Mouse (Mus musculus) embryonic fibroblast, embryonic 13.5 days (primary cell): Measurements from ENCODE around the gene Retnlg. TPM values are rescaled to one million over a fixed set of nuclear protein-coding genes. Genes with fewer than 3 reads are reported as not detected.
"Not testable (repeated sequence)": the region's sequence is repeated elsewhere in the genome, so short reads cannot be mapped to it uniquely, and the experiment has no call there.

Experiments
- H3K27ac ChIP-seq: 2 replicates; pipeline ENCODE4 v1.5.1; 2012; ENCODE audit warnings: low read length, control low read depth, inconsistent platforms; ENCODE audit not compliant: insufficient read depth
- H3K4me1 ChIP-seq: 2 replicates; pipeline ENCODE4 v1.6.1; 2011; ENCODE audit warnings: low read length; ENCODE audit not compliant: control insufficient read depth, insufficient read depth
- H3K4me3 ChIP-seq: 2 replicates; pipeline ENCODE4 v1.5.1; 2011; ENCODE audit warnings: mild to moderate bottlenecking, control low read depth, low read length; ENCODE audit not compliant: insufficient read depth
- CTCF ChIP-seq: IDR thresholded peaks from 2 replicates; pipeline ENCODE4 v1.5.1; 2011; ENCODE audit warnings: mild to moderate bottlenecking, control low read depth, low read length, moderate library complexity, borderline replicate concordance; ENCODE audit not compliant: insufficient read depth
- POLR2A ChIP-seq: IDR thresholded peaks from 2 replicates; pipeline ENCODE4 v1.6.1; 2011; ENCODE audit warnings: low read depth, mild to moderate bottlenecking, control low read depth, low read length, moderate library complexity
- polyA plus RNA-seq: library from polyadenylated mRNA; stranded (reverse); fragments of >200 nt; gene quantifications from 2 replicates; pipeline ENCODE4 v1.2.4, GENCODE M21; 2011; ENCODE audit warnings: low read depth; ENCODE audit not compliant: missing spikeins, insufficient read length

Gene Retnlg
- polyA plus RNA-seq = not detected in 2 replicates

DNA sequence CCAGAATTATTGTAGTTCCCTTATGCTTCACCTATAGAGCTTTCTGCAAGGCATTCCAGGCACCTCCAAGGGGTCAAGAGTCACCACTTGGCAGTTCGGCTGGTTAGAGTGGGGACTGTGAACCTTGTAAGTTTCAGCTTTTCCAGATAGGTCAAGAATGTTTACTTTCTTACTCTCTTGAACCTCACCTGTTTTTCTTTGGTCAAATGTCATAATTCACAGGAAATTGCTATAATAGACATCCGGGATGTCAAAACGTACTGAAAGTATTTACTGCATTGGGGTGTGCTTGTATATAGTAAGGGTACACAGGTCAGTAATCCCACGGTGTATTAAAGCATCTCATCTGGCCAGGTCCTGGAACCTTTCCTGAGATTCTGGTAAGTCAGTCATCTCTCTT, at the start of gene Retnlg:
Gene Retnlg, plus strand, starts transcription at position 301 of the 400 bp plus-strand sequence.
- Histone ChIP-seq H3K4me3 (no peak within 1 kb of the TSS), H3K27ac (no peak within 1 kb of the TSS), H3K4me1 (no peaks in the 10 kb centered on the region)
- TF ChIP-seq CTCF (no peak), POLR2A (no peak)

DNA sequence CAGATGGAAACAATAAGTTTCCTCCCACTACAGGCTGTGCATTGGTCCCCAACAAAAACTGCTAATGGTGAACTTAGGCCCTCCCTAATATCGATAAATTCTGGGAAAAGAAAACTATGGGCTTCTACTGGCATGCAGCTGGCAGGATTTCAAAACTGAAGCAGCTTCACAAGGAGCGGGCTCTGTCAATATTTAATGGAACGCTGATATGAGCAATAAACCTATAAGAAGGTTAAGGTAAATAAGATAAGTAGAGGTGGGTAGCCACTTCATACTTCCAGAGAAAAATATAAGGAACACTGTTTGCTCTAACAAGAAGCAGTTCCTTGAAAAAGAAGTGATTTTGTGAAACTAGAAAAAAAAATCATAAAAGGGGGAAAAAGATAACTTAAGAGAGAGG, 45.9 kb upstream of the Retnlg start:
- TF ChIP-seq CTCF (no peak), POLR2A (no peak)
- H3K27ac ChIP-seq = no peak overlapping the region
- no peak overlapping the region for H3K4me3 ChIP-seq
- H3K4me1 ChIP-seq = no peaks in the 10 kb centered on the region

DNA sequence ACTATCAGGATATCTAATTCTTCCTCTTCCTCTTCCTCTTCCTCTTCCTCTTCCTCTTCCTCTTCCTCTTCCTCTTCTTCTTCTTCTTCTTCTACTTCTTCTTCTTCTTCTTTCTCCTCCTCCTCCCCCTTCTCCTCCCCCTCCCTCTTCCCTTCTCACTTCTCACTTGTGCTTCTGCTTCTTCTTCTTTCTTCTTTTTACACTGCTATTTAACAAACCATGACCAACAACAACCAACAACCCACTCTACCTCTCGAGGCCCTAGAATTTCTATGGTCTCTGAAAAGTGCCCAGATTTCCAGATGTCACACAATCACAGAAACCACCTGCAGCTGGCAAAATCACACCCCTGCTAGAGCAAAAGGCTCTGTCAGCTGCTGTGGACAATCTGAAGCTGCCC, 44.8 kb upstream of the Retnlg start:
- no peak for TF ChIP-seq CTCF
- TF ChIP-seq POLR2A = no peak

DNA sequence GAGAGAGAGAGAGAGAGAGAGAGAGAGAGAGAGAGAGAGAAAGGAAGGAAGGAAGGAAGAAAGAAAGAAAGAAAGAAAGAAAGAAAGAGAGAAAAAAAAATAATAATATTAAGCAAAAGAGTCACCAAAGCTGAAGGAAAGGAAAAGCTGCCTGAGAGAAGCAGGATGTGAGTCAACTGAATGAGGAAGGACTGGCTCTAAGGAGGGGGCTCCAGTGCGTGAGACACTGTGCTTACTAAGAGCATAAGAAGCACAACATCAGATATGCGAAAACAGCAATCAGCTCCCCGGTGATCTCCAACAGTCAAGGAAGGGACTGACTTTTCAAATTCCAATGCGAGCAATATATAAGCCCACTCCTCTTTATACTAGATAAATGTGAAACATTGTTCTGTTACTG, 43.4 kb upstream of the Retnlg start:
- no peak overlapping the region for H3K27ac ChIP-seq

More for the DNA sequence above, 44.8 kb upstream of the Retnlg start:
- Histone ChIP-seq H3K27ac (no peak overlapping the region), H3K4me1 (no peaks in the 10 kb centered on the region), H3K4me3 (no peak overlapping the region)

DNA sequence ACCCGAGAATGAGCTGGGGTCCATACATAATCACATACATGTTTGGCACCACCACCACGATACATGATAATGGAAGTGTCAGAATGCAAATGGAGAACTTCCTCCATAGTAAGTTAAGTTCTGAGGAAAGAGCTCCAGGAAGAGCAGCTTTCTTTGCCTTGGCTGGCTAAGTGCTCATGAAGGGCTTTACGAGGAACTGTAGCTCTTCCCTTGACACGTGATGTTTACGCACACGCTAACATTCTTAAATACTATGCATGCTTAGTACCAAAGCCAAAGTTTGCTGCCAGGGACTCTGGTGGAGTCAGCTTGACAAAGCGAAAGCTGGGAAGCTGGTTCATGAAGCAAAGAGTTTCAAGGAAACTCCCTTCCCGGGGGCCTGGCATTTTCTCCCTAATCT, 40.4 kb upstream of the Retnlg start:
- H3K4me3 ChIP-seq = no peak overlapping the region
- H3K27ac ChIP-seq = no peak overlapping the region
- TF ChIP-seq POLR2A = no peak
- no peaks in the 10 kb centered on the region for H3K4me1 ChIP-seq

More for the DNA sequence above, 43.4 kb upstream of the Retnlg start:
- Histone ChIP-seq H3K4me3 (no peak overlapping the region), H3K4me1 (no peaks in the 10 kb centered on the region)
- TF ChIP-seq POLR2A = no peak

DNA sequence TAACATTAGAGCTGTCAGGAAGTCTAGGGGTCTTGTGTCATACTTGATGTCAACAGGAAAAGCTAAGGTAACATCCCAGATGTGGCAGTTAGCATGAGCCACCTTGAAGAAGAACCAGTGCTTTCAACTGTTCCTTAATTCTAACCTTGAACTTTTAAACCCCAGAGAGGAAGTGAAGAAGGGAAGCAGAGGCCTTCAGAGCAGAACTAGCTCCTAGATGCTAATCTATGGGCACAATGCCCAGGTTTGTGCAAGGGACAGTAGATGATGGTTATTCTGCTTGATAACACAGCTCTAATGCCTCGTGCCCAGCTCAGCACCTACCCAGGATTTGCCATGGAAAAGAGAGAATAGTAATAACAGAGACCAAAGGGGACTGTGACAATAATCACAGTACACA, 38.8 kb upstream of the Retnlg start:
- H3K27ac ChIP-seq, H3K4me1 ChIP-seq, H3K4me3 ChIP-seq: not testable (repeated sequence)

DNA sequence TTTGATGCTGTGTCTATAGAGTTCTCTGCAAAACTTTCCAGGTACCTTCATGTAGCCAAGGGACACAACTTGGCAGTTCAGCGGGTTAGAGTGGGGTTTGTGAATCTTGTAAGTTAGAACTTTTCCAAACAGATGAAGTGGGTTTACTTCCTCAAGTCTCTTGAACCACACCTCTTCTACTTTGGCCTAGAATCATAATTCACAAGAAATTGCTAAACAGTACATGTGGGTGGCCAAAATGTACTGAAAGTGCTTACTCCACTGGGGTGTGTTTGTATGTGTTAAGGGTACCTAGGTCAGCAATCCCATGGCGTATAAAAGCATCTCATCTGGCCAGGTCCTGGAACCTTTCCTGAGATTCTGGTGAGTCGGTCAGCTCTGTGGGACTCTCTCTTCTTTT, 30.2 kb upstream of the Retnlg start, which contains the start of gene Retnla:
Gene Retnla, plus strand, starts transcription at position 286 of the 400 bp plus-strand sequence.
- Histone ChIP-seq H3K27ac (no peak within 1 kb of the TSS), H3K4me3 (no peak within 1 kb of the TSS), H3K4me1 (no peaks in the 10 kb centered on the region)
- TF ChIP-seq POLR2A (no peak), CTCF (no peak)

DNA sequence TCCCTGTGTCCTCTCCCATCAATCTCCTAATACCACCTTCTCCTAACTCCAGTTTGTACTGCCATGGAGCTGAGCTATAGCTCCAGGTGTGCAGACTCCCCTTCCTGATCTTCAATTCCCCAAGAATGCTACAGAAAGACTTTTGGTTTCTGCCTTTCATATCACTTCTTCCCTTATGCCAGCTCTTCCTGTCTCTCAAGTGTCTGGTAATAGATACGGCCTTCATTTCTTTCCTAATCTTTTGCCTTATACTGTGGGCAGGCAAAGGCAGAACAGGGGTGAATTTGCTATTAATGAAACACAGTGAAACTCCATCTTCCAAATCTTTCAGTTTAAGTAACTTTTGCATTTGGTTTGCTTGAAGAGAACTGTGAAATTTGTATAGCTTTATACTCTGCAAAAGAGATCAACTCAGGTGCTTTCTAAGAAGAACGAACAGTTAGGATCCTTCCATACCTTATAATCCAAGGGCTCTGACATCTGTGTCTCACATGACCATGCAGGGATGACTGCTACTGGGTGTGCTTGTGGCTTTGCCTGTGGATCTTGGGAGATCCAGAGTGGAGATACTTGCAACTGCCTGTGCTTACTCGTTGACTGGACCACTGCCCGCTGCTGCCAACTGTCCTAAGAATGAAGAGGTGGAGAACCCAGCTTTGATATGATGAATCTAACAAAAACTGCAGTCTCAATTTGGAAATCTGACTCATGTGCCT, 28.6 kb upstream of the Retnlg start:
- Histone ChIP-seq H3K4me3 (no peak overlapping the region), H3K27ac (no peak overlapping the region), H3K4me1 (no peaks in the 10 kb centered on the region)
- TF ChIP-seq POLR2A = no peak
- no peak for TF ChIP-seq CTCF

DNA sequence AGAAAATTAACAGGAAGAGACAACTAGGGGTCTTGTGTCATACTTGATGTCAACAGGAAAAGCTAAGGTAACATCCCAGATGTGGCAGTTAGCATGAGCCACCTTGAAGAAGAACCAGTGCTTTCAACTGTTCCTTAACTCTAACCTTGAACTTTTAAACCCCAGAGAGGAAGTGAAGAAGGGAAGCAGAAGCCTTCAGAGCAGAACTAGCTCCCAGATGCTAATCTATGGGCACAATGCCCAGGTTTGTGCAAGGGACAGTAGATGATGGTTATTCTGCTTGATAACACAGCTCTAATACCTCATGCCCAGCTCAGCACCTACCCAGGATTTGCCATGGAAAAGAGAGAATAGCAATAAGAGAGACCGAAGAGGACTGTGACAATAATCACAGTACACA, 7.4 kb upstream of the Retnlg start:
- H3K4me3 ChIP-seq, H3K4me1 ChIP-seq, H3K27ac ChIP-seq: not testable (repeated sequence)

DNA sequence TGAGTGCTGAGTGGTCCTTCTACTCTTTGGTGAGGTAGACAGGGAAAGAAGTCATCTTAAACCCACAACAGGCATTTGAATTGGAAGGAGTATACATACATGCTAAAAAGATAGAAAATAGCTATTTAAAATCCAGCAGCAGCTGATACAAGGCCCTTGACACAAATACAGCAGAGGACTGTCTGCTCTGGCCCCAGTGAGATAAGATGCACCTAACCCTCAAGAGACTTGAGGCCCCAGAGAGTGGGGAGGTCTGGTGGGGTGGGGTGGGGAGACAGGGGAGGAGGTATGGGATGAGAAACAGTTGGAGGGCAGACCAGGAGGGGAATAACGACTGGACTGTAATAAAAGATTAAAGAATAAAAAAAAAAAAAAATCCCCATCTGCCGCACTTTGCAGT, 4.7 kb upstream of the Retnlg start:
- Histone ChIP-seq H3K4me1 (peaks cover 4% of the 10 kb centered on the region; the same call in 1 of the 2 replicates), H3K4me3 (no peak overlapping the region), H3K27ac (no peak overlapping the region)
- TF ChIP-seq CTCF (no peak), POLR2A (no peak)

DNA sequence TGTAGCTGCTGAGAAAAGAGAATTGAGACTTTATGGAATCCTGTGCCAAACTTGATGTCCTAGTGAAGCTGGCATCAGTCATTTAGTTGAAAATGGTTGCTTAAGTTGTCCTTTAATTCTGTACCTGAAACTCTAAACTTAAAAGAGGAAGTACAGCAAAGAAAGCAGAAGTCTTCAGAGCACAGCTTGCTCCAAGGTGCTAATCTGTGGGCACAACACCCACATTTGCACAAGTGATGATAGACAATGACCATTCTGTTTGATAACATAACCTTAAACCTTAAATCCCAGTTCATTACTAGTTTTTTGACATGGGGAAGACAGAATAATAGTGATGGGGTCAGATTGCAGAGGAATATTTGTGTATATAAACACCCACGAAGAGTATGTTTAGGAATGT, 3.8 kb upstream of the Retnlg start:
- Histone ChIP-seq H3K27ac (no peak overlapping the region), H3K4me1 (peaks cover 4% of the 10 kb centered on the region; the same call in 1 of the 2 replicates), H3K4me3 (no peak overlapping the region)
- no peak for TF ChIP-seq POLR2A
- TF ChIP-seq CTCF = no peak
